Mouse (Mus musculus) kidney, postnatal 0 days (tissue): ENCODE data around the gene Matn4. TPM values are rescaled to one million over a fixed set of nuclear protein-coding genes. Genes with fewer than 3 reads are reported as not detected.
A peak's percentile ranks its signal among the peaks of the same experiment; 100 is the strongest.
"Not testable (repeated sequence)": the region's sequence is repeated elsewhere in the genome, so short reads cannot be mapped to it uniquely, and the experiment has no call there.

ENCODE experiments used
- ATAC-seq: fragments of 200-750 bp; cut with Nextera tagmentation; replicated peaks from 2 replicates; pipeline ENCODE4 v1.8.0; 2017; ENCODE audit warnings: low read depth, moderate number of reproducible peaks, moderate TSS enrichment, moderate library complexity; ENCODE audit not compliant: low FRiP score
- DNase-seq: peaks from one replicate; pipeline ENCODE4 v3.0.0-alpha.2; 2016; ENCODE audit warnings: low spot score
- H3K27ac ChIP-seq: fragments of 300-500 bp; sonication (generic); 2 replicates; pipeline ENCODE4 v1.5.1; 2014; ENCODE audit warnings: mild to moderate bottlenecking
- H3K27me3 ChIP-seq: fragments of 300-500 bp; sonication (generic); 2 replicates; pipeline ENCODE4 v1.6.1; 2014; ENCODE audit warnings: low read length, mixed read lengths; ENCODE audit not compliant: insufficient read depth
- H3K36me3 ChIP-seq: fragments of 300-500 bp; sonication (generic); 2 replicates; pipeline ENCODE4 v1.6.1; 2014; ENCODE audit warnings: low read length, mixed read lengths; ENCODE audit not compliant: insufficient read depth
- H3K4me1 ChIP-seq: fragments of 300-500 bp; sonication (generic); replicated peaks from 2 replicates; pipeline ENCODE4 v1.6.1; 2014; ENCODE audit warnings: antibody characterized with exemption, low read length, mixed read lengths; ENCODE audit not compliant: insufficient read depth
- H3K4me2 ChIP-seq: fragments of 300-500 bp; sonication (generic); 2 replicates; pipeline ENCODE4 v1.6.1; 2014; ENCODE audit warnings: mild to moderate bottlenecking, low read length, moderate library complexity, mixed read lengths
- H3K4me3 ChIP-seq: fragments of 300-500 bp; sonication (generic); replicated peaks from 2 replicates; pipeline ENCODE4 v1.5.1; 2014; ENCODE audit warnings: low read depth, low read length
- H3K9ac ChIP-seq: fragments of 300-500 bp; sonication (generic); 2 replicates; pipeline ENCODE4 v1.6.1; 2014; ENCODE audit warnings: low read depth, low read length
- H3K9me3 ChIP-seq: fragments of 300-500 bp; sonication (generic); replicated peaks from 2 replicates; pipeline ENCODE4 v1.6.1; 2016; ENCODE audit warnings: low read length, inconsistent platforms, mixed read lengths
- CTCF ChIP-seq: IDR thresholded peaks from 2 replicates; pipeline ENCODE4 v1.5.1; 2016; ENCODE audit warnings: antibody characterized with exemption, low read depth, mild to moderate bottlenecking, moderate library complexity
- WGBS: fragments of 180-500 bp; shearing (Covaris S2); extraction: QIAGEN DNeasy Blood & Tissue Kit; methylation state at CpG from one replicate; pipeline ENCODE4 v1.1.7; 2014; 5-methylcytosine and 5-hydroxymethylcytosine counted together
- microRNA-seq: library from miRNA; unstranded; fragments of <30 nt; microRNA quantifications from one replicate; pipeline ENCODE4, GENCODE M21; 2016
- polyA plus RNA-seq: library from polyadenylated mRNA; unstranded; fragments of >200 nt; fragmentation: Nextera tagmentation; extraction: Ambion mirVana; gene quantifications from 2 replicates; pipeline ENCODE4 v1.2.1, GENCODE M21; 2015

Gene Matn4
- polyA plus RNA-seq, 1 experiment from 2014 or later: 0.46 TPM

GRCm38 (mm10) chr2:164356177-164356967 is 48.6 kb downstream of the Matn4 start:
- no peak for TF ChIP-seq CTCF
- H3K27ac ChIP-seq: no peak overlapping the region
- 71% methylated on average over 11 of the region's 11 CpGs for WGBS
- H3K27me3 ChIP-seq: no peaks in the 10 kb centered on the region
- DNase-seq (no peak), ATAC-seq (no peak)
- no peaks in the 10 kb centered on the region for H3K4me1 ChIP-seq
- H3K36me3 ChIP-seq: no peaks in the 10 kb centered on the region
- no peak overlapping the region for H3K4me3 ChIP-seq
- H3K9ac ChIP-seq: no peak overlapping the region
- H3K4me2 ChIP-seq: no peak overlapping the region
- H3K9me3 ChIP-seq: no peaks in the 10 kb centered on the region

DNA sequence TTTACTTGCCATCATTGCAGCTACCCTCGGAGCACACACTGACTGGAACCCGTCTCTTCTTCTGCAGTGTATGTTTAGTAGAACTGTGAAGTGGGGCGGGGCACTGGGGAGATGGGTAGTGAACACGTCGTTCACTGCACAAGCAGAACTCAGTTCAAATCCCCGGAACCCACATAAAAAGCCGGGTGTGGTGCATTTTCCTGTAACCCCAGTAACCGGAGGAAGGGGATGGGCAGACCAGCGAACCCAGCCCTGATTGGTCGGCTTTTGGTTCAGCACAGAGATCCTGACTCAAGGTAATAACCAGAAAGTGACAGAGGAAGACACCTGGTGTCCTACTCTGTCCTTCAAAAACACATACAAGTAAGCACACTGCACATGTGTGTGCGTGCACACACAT is 51.6 kb downstream of the Matn4 start:
- no peak overlapping the region for H3K4me2 ChIP-seq
- no peak overlapping the region for H3K27ac ChIP-seq
- H3K9ac ChIP-seq: no peak overlapping the region
- no peak overlapping the region for H3K4me3 ChIP-seq
- no peaks in the 10 kb centered on the region for H3K27me3 ChIP-seq
- WGBS: 86% methylated on average over 11 of the region's 11 CpGs
- no peaks in the 10 kb centered on the region for H3K9me3 ChIP-seq
- no peak for TF ChIP-seq CTCF
- no peak for DNase-seq
- no peaks in the 10 kb centered on the region for H3K36me3 ChIP-seq
- ATAC-seq: no peak
- H3K4me1 ChIP-seq: no peaks in the 10 kb centered on the region

GRCm38 (mm10) chr2:164352697-164353096 is 52.3 kb downstream of the Matn4 start:
- H3K9ac ChIP-seq: no peak overlapping the region
- H3K4me1 ChIP-seq: no peaks in the 10 kb centered on the region
- H3K36me3 ChIP-seq: no peaks in the 10 kb centered on the region
- no peaks in the 10 kb centered on the region for H3K27me3 ChIP-seq
- ATAC-seq (no peak), DNase-seq (no peak)
- H3K9me3 ChIP-seq: no peaks in the 10 kb centered on the region
- no peak for TF ChIP-seq CTCF
- WGBS: 86% methylated on average over 3 of the region's 3 CpGs
- no peak overlapping the region for H3K27ac ChIP-seq
- no peak overlapping the region for H3K4me2 ChIP-seq
- no peak overlapping the region for H3K4me3 ChIP-seq

GRCm38 (mm10) chr2:164348980-164349379 is 56.0 kb downstream of the Matn4 start:
- Histone ChIP-seq H3K4me3 (no peak overlapping the region), H3K9me3 (no peaks in the 10 kb centered on the region), H3K4me1 (no peaks in the 10 kb centered on the region), H3K36me3 (no peaks in the 10 kb centered on the region), H3K27ac (no peak overlapping the region), H3K9ac (no peak overlapping the region), H3K4me2 (no peak overlapping the region), H3K27me3 (no peaks in the 10 kb centered on the region)
- DNase-seq (peak; percentile 34), ATAC-seq (no peak)
- peak; percentile 64 for TF ChIP-seq CTCF
- 98% methylated on average over 3 of the region's 3 CpGs for WGBS

GRCm38 (mm10) chr2:164347697-164348096 is 57.3 kb downstream of the Matn4 start:
- DNase-seq: peak; percentile 24
- ATAC-seq, H3K9ac ChIP-seq, H3K4me1 ChIP-seq, H3K4me3 ChIP-seq, H3K4me2 ChIP-seq, H3K27me3 ChIP-seq, H3K36me3 ChIP-seq, H3K9me3 ChIP-seq, H3K27ac ChIP-seq: not testable (repeated sequence)
- peak; percentile 53 for TF ChIP-seq CTCF

DNA sequence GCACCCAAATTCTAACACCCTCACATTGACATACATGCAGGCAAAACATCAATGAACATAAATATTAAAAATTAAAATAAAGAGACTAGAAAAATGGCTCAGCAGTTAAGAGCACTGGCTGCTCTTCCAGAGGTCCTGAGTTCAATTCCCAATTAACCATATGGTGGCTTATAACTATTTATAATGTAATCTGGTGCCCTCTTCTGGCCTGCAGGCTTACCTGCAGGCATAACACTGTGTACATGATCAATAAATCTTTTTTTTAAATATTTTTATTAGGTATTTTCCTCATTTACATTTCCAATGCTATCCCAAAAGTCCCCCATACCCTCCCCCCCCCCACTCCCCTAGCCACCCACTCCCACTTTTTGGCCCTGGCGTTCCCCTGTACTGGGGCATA is 61.2 kb downstream of the Matn4 start:
- not testable (repeated sequence) for H3K4me3 ChIP-seq, H3K27me3 ChIP-seq, H3K36me3 ChIP-seq, H3K9me3 ChIP-seq, DNase-seq, H3K27ac ChIP-seq, H3K4me1 ChIP-seq, H3K4me2 ChIP-seq, ATAC-seq, H3K9ac ChIP-seq
- 88% methylated on average over 1 of the region's 1 CpGs for WGBS
- TF ChIP-seq CTCF: peak; percentile 54

Small RNA genes within 50 kb of the gene (microRNA-seq; reads per million reads assigned to microRNA genes)
- not detected for gene Mir7678

Other genes starting within 250 kb of the Matn4 start
- gene Kcns1, start 234.0 kb downstream of the Matn4 start, polyA plus RNA-seq: 0.14 and 0.27 TPM in 2 replicates
- gene Wfdc5, start 222.4 kb downstream of the Matn4 start, polyA plus RNA-seq: not detected in 2 replicates
- gene Wfdc12, start 214.6 kb downstream of the Matn4 start, polyA plus RNA-seq: not detected in 2 replicates
- gene Wfdc15a, start 205.0 kb downstream of the Matn4 start, polyA plus RNA-seq: not detected in 2 replicates
- 306 and 341 TPM in 2 replicates for gene Wfdc15b, start 183.5 kb downstream of the Matn4 start, polyA plus RNA-seq
- gene Svs2, start 166.7 kb downstream of the Matn4 start, polyA plus RNA-seq: not detected in 2 replicates
- gene Svs3b, start 148.5 kb downstream of the Matn4 start, polyA plus RNA-seq: not detected in 2 replicates
- gene Svs4, start 126.7 kb downstream of the Matn4 start, polyA plus RNA-seq: not detected in 2 replicates
- gene Svs3a, start 115.9 kb downstream of the Matn4 start, polyA plus RNA-seq: not detected in 2 replicates
- gene Svs6, start 88.4 kb downstream of the Matn4 start, polyA plus RNA-seq: not detected in 2 replicates
- not detected in 2 replicates for gene Svs5, start 72.4 kb downstream of the Matn4 start, polyA plus RNA-seq
- gene Slpi, start 16.1 kb downstream of the Matn4 start, polyA plus RNA-seq: 4.8 and 9.6 TPM in 2 replicates
- gene Rbpjl, start 2.0 kb downstream of the Matn4 start, polyA plus RNA-seq: not detected in 2 replicates
- 183 and 227 TPM in 2 replicates for gene Sdc4, start 38.7 kb upstream of the Matn4 start, polyA plus RNA-seq
- gene Sys1, start 51.8 kb upstream of the Matn4 start, polyA plus RNA-seq: 83.0 and 83.1 TPM in 2 replicates
- gene Gm20458, start 55.8 kb upstream of the Matn4 start, polyA plus RNA-seq: 22.8 and 23.3 TPM in 2 replicates
- not detected in 2 replicates for gene Trp53tg5, start 68.6 kb upstream of the Matn4 start, polyA plus RNA-seq
- gene Dbndd2, start 80.9 kb upstream of the Matn4 start, polyA plus RNA-seq: 22.5 and 23.3 TPM in 2 replicates
- gene Pigt, start 92.4 kb upstream of the Matn4 start, polyA plus RNA-seq: 76.9 and 86.3 TPM in 2 replicates
- 715 and 716 TPM in 2 replicates for gene Wfdc2, start 157.3 kb upstream of the Matn4 start, polyA plus RNA-seq
- gene Spint3, start 168.3 kb upstream of the Matn4 start, polyA plus RNA-seq: not detected in 2 replicates
- gene Wfdc6a, start 180.3 kb upstream of the Matn4 start, polyA plus RNA-seq: not detected in 2 replicates
- 0.16 TPM in 1 of 2 replicates, not detected in the other for gene Eppin, start 188.4 kb upstream of the Matn4 start, polyA plus RNA-seq
- gene Wfdc6b, start 208.4 kb upstream of the Matn4 start, polyA plus RNA-seq: not detected in 2 replicates
- 0.05 TPM in 1 of 2 replicates, not detected in the other for gene Wfdc8, start 208.5 kb upstream of the Matn4 start, polyA plus RNA-seq
- 0.17 TPM in 1 of 2 replicates, not detected in the other for gene Wfdc16, start 233.6 kb upstream of the Matn4 start, polyA plus RNA-seq